Mouse (Mus musculus) bone marrow macrophage, adult 2 months (primary cell): ENCODE results near the gene Slc16a7.

Experiments used
- CTCF ChIP-seq: IDR thresholded peaks from 2 replicates; pipeline ENCODE4 v1.5.1; 2012; ENCODE audit warnings: low read depth, mild to moderate bottlenecking, low read length, moderate library complexity
- POLR2A ChIP-seq: IDR thresholded peaks from 2 replicates; pipeline ENCODE4 v1.6.1; 2012; ENCODE audit warnings: mild to moderate bottlenecking, low read depth, low read length, borderline replicate concordance

DNA sequence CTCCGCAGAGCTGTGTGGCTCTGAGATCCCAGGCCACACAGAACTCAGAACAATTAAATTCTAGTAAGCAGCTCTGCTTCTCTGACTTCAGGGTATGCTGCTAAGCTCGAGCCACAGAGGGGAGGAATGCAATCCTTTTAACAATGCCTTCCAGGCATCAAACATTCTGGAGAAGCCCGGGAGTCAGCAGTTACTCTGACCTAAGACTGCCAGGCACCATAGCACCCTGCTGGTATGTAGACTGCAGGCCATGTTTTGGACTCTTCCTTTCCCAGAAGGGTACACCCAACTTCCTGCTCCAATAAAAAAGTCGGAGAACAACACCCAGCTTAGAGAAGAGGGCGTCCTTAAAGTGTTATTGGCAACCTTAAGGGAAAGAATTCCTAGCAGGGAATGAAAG is 205.1 kb downstream of the Slc16a7 start:
- TF ChIP-seq CTCF = no peak
- no peak for TF ChIP-seq POLR2A
